Mouse (Mus musculus) layer of hippocampus, postnatal 36 days (tissue): ENCODE results near the gene Armc3. TPM values are rescaled to one million over a fixed set of nuclear protein-coding genes. Genes with fewer than 3 reads are reported as not detected.
"Not testable (repeated sequence)": the region's sequence is repeated elsewhere in the genome, so short reads cannot be mapped to it uniquely, and the experiment has no call there.

Experiments
- DNase-seq, 2 experiments: peaks; one replicate each; pipeline ENCODE4 v3.0.0; 2022
- total RNA-seq, 2 experiments: library from RNA; stranded (reverse); gene quantifications; 2 replicates each; pipeline ENCODE4 v1.2.3; 2021

Gene Armc3
- total RNA-seq, 2 experiments from 2014 or later: 0.40 to 0.73 TPM

GRCm38 (mm10) chr2:19275602-19276539, 76.8 kb downstream of the Armc3 start:
- peak; percentile 77 to 81 for DNase-seq

GRCm38 (mm10) chr2:19280331-19280730, 81.2 kb downstream of the Armc3 start:
- DNase-seq: no peak

- no peak for DNase-seq
Measured at GRCm38 (mm10) chr2:19292366-19292765, 93.3 kb downstream of the Armc3 start.

GRCm38 (mm10) chr2:19300345-19301089, 101.4 kb downstream of the Armc3 start:
- no peak for DNase-seq

GRCm38 (mm10) chr2:19301251-19301650, 102.1 kb downstream of the Armc3 start:
- no peak for DNase-seq

GRCm38 (mm10) chr2:19303087-19303486, 104.0 kb downstream of the Armc3 start:
- DNase-seq: not testable (repeated sequence)

GRCm38 (mm10) chr2:19310498-19310897, 111.4 kb downstream of the Armc3 start:
- no peak for DNase-seq

GRCm38 (mm10) chr2:19316056-19316455, 117.0 kb downstream of the Armc3 start:
- DNase-seq: no peak

- DNase-seq: no peak
Measured at GRCm38 (mm10) chr2:19316691-19317090, 117.6 kb downstream of the Armc3 start.

- not testable (repeated sequence) for DNase-seq
Measured at GRCm38 (mm10) chr2:19317151-19317812, 118.2 kb downstream of the Armc3 start.

- DNase-seq: no peak
Measured at GRCm38 (mm10) chr2:19318499-19318898, 119.4 kb downstream of the Armc3 start.

GRCm38 (mm10) chr2:19319284-19319683, 120.2 kb downstream of the Armc3 start:
- no peak for DNase-seq

- DNase-seq: no peak
Measured at GRCm38 (mm10) chr2:19322448-19322847, 123.3 kb downstream of the Armc3 start.

- DNase-seq: no peak
Measured at GRCm38 (mm10) chr2:19326376-19326775, 127.3 kb downstream of the Armc3 start.

GRCm38 (mm10) chr2:19327811-19328210, 128.7 kb downstream of the Armc3 start:
- no peak for DNase-seq

- peak; percentile 40 to 43 for DNase-seq
Measured at GRCm38 (mm10) chr2:19343901-19344635, 145.0 kb downstream of the Armc3 start.

GRCm38 (mm10) chr2:19344636-19345413, 145.7 kb downstream of the Armc3 start:
- DNase-seq: peak; percentile 81 to 86

- DNase-seq: no peak
Measured at GRCm38 (mm10) chr2:19345414-19345964, 146.4 kb downstream of the Armc3 start.

- no peak for DNase-seq
Measured at GRCm38 (mm10) chr2:19348454-19348853, 149.4 kb downstream of the Armc3 start.

GRCm38 (mm10) chr2:19350167-19350566, 151.1 kb downstream of the Armc3 start:
- no peak for DNase-seq
